Mouse (Mus musculus) hindbrain, postnatal 0 days (tissue): ENCODE results near the gene Qars. TPM values are rescaled to one million over a fixed set of nuclear protein-coding genes. Genes with fewer than 3 reads are reported as not detected.
A peak's percentile ranks its signal among the peaks of the same experiment; 100 is the strongest.

ENCODE experiments used
- ATAC-seq: fragments of 200-750 bp; cut with Nextera tagmentation; 2 replicates; pipeline ENCODE4 v1.8.0; 2017; ENCODE audit warnings: mild to moderate bottlenecking, moderate TSS enrichment, moderate library complexity
- DNase-seq: peaks from one replicate; pipeline ENCODE4 v3.0.0-alpha.2; 2015; ENCODE audit warnings: low spot score
- H3K27ac ChIP-seq: fragments of 300-500 bp; sonication (generic); 2 replicates; pipeline ENCODE4 v1.5.1; 2014; ENCODE audit warnings: mild to moderate bottlenecking
- H3K27me3 ChIP-seq: fragments of 300-500 bp; sonication (generic); 2 replicates; pipeline ENCODE4 v1.6.1; 2014; ENCODE audit warnings: low read length, mixed read lengths; ENCODE audit not compliant: insufficient read depth
- H3K36me3 ChIP-seq: fragments of 300-500 bp; sonication (generic); 2 replicates; pipeline ENCODE4 v1.6.1; 2014; ENCODE audit warnings: low read length, mixed read lengths; ENCODE audit not compliant: insufficient read depth
- H3K4me1 ChIP-seq: fragments of 300-500 bp; sonication (generic); 2 replicates; pipeline ENCODE4 v1.6.1; 2014; ENCODE audit warnings: antibody characterized with exemption, low read length, mixed read lengths; ENCODE audit not compliant: insufficient read depth
- H3K4me2 ChIP-seq: fragments of 300-500 bp; sonication (generic); 2 replicates; pipeline ENCODE4 v1.6.1; 2014; ENCODE audit warnings: low read depth, mild to moderate bottlenecking, low read length, moderate library complexity, mixed read lengths
- H3K4me3 ChIP-seq: fragments of 300-500 bp; sonication (generic); 2 replicates; pipeline ENCODE4 v1.5.1; 2014; ENCODE audit warnings: low read length
- H3K9ac ChIP-seq: fragments of 300-500 bp; sonication (generic); replicated peaks from 2 replicates; pipeline ENCODE4 v1.6.1; 2014; ENCODE audit warnings: mild to moderate bottlenecking, low read length, moderate library complexity, mixed read lengths
- H3K9me3 ChIP-seq: fragments of 300-500 bp; sonication (generic); 2 replicates; pipeline ENCODE4 v1.6.1; 2016; ENCODE audit warnings: low read length, mixed read lengths
- CTCF ChIP-seq: IDR thresholded peaks from 2 replicates; pipeline ENCODE4 v1.5.1; 2016; ENCODE audit warnings: antibody characterized with exemption, control low read depth, low read depth
- WGBS: fragments of 180-500 bp; shearing (Covaris S2); extraction: QIAGEN DNeasy Blood & Tissue Kit; methylation state at CpG from one replicate; pipeline ENCODE4 v1.1.7; 2014; 5-methylcytosine and 5-hydroxymethylcytosine counted together
- polyA plus RNA-seq: library from polyadenylated mRNA; unstranded; fragments of >200 nt; fragmentation: Nextera tagmentation; extraction: Ambion mirVana; gene quantifications from 2 replicates; pipeline ENCODE4 v1.2.1, GENCODE M21; 2015
- total RNA-seq: library from RNA; depleted of rRNA; stranded (reverse); fragments of >200 nt; gene quantifications from 2 replicates; pipeline ENCODE4 v1.2.3, GENCODE M21; 2014; rRNA removed

Qars gene
- total and polyA plus RNA-seq, 2 experiments from 2014 or later, result 58.3 to 153 TPM

- ATAC-seq (peak; percentile 100), DNase-seq (peak; percentile 99)
- peak; percentile 34; the same call in 1 of the 2 replicates for TF ChIP-seq CTCF
- WGBS, result under 1% methylated on average over 51 of the region's 53 CpGs
- Histone ChIP-seq H3K36me3 (peaks cover 52% of the 10 kb centered on the region; the same call in 1 of the 2 replicates), H3K4me3 (peak within 1 kb of the TSS; percentile 58), H3K9ac (peak within 1 kb of the TSS; percentile 62), H3K27me3 (no peaks in the 10 kb centered on the region), H3K27ac (peak within 1 kb of the TSS; percentile 68), H3K4me2 (peak within 1 kb of the TSS; percentile 76), H3K9me3 (no peaks in the 10 kb centered on the region), H3K4me1 (peaks cover 5% of the 10 kb centered on the region)
Measured at GRCm38 (mm10) chr9:108560227-108560841, 52.8 kb downstream of the Qars start, which contains the start of gene Impdh2. Impdh2 (plus strand) TSS chr9:108560286.

GRCm38 (mm10) chr9:108563671-108564070 is 56.2 kb downstream of the Qars start:
- no peak for ATAC-seq

GRCm38 (mm10) chr9:108564131-108564530 is 56.6 kb downstream of the Qars start:
- no peak for TF ChIP-seq CTCF
- Histone ChIP-seq H3K9me3 (no peaks in the 10 kb centered on the region), H3K4me1 (peaks cover 23% of the 10 kb centered on the region), H3K36me3 (peaks cover 21% of the 10 kb centered on the region; the same call in 1 of the 2 replicates), H3K4me3 (no peak overlapping the region), H3K27ac (no peak overlapping the region), H3K4me2 (no peak overlapping the region), H3K27me3 (no peaks in the 10 kb centered on the region), H3K9ac (no peak overlapping the region)
- 83% methylated on average over 7 of the region's 7 CpGs for WGBS
- ATAC-seq, result no peak
- DNase-seq, result no peak

More at GRCm38 (mm10) chr9:108563671-108564070, 56.2 kb downstream of the Qars start:
- no peaks in the 10 kb centered on the region for H3K9me3 ChIP-seq
- no peak overlapping the region for H3K4me2 ChIP-seq
- no peak for DNase-seq
- peaks cover 26% of the 10 kb centered on the region; the same call in 1 of the 2 replicates for H3K36me3 ChIP-seq
- no peak overlapping the region for H3K27ac ChIP-seq
- TF ChIP-seq CTCF, result no peak
- H3K9ac ChIP-seq, result no peak overlapping the region
- H3K4me3 ChIP-seq, result no peak overlapping the region
- no peaks in the 10 kb centered on the region for H3K27me3 ChIP-seq
- H3K4me1 ChIP-seq, result peaks cover 23% of the 10 kb centered on the region
- WGBS, result 92% methylated on average over 8 of the region's 8 CpGs

Other genes with a start within 250 kb of the Qars start
- 127 and 129 TPM in 2 replicates for gene Dag1, start 243.7 kb upstream of the Qars start, total RNA-seq
- 70.2 and 76.3 TPM in 2 replicates for gene Dag1, start 243.7 kb upstream of the Qars start, polyA plus RNA-seq
- 79.8 and 108 TPM in 2 replicates for gene Nicn1, start 217.3 kb upstream of the Qars start, total RNA-seq
- 114 and 118 TPM in 2 replicates for gene Nicn1, start 217.3 kb upstream of the Qars start, polyA plus RNA-seq
- 22.5 and 27.1 TPM in 2 replicates for gene Amt, start 210.9 kb upstream of the Qars start, total RNA-seq
- gene Amt, start 210.9 kb upstream of the Qars start, polyA plus RNA-seq, result 28.5 and 32.9 TPM in 2 replicates
- gene Rhoa, start 201.6 kb upstream of the Qars start, total RNA-seq, result 105 and 106 TPM in 2 replicates
- gene Rhoa, start 201.6 kb upstream of the Qars start, polyA plus RNA-seq, result 268 and 276 TPM in 2 replicates
- gene Tcta, start 201.5 kb upstream of the Qars start, total RNA-seq, result 65.2 and 66.5 TPM in 2 replicates
- 79.4 and 80.3 TPM in 2 replicates for gene Tcta, start 201.5 kb upstream of the Qars start, polyA plus RNA-seq
- 224 and 226 TPM in 2 replicates for gene Gpx1, start 168.8 kb upstream of the Qars start, total RNA-seq
- gene Gpx1, start 168.8 kb upstream of the Qars start, polyA plus RNA-seq, result 426 and 460 TPM in 2 replicates
- 92.0 and 97.8 TPM in 2 replicates for gene Usp4, start 159.9 kb upstream of the Qars start, total RNA-seq
- 93.4 and 94.4 TPM in 2 replicates for gene Usp4, start 159.9 kb upstream of the Qars start, polyA plus RNA-seq
- gene 1700102P08Rik, start 114.9 kb upstream of the Qars start, total RNA-seq, result 0.43 and 2.8 TPM in 2 replicates
- gene 1700102P08Rik, start 114.9 kb upstream of the Qars start, polyA plus RNA-seq, result 0.61 and 0.81 TPM in 2 replicates
- gene Ccdc36, start 79.2 kb upstream of the Qars start, total RNA-seq, result 0.97 and 1.2 TPM in 2 replicates
- 1.7 TPM in 2 replicates for gene Ccdc36, start 79.2 kb upstream of the Qars start, polyA plus RNA-seq
- gene BC048562, start 71.2 kb upstream of the Qars start, total RNA-seq, result not detected in 2 replicates
- not detected in 2 replicates for gene BC048562, start 71.2 kb upstream of the Qars start, polyA plus RNA-seq
- 32.9 and 37.2 TPM in 2 replicates for gene Ccdc71, start 47.2 kb upstream of the Qars start, total RNA-seq
- 46.9 and 55.9 TPM in 2 replicates for gene Ccdc71, start 47.2 kb upstream of the Qars start, polyA plus RNA-seq
- gene Klhdc8b, start 46.1 kb upstream of the Qars start, total RNA-seq, result 62.6 and 72.8 TPM in 2 replicates
- 44.9 and 46.5 TPM in 2 replicates for gene Klhdc8b, start 46.1 kb upstream of the Qars start, polyA plus RNA-seq
- 77.5 and 99.8 TPM in 2 replicates for gene Lamb2, start 28.0 kb upstream of the Qars start, total RNA-seq
- gene Lamb2, start 28.0 kb upstream of the Qars start, polyA plus RNA-seq, result 16.0 and 18.6 TPM in 2 replicates
- 87.6 and 104 TPM in 2 replicates for gene Usp19, start 17.1 kb upstream of the Qars start, total RNA-seq
- gene Usp19, start 17.1 kb upstream of the Qars start, polyA plus RNA-seq, result 51.6 and 52.0 TPM in 2 replicates
- gene Qrich1, start 9.1 kb downstream of the Qars start, total RNA-seq, result 226 and 252 TPM in 2 replicates
- 98.1 and 98.7 TPM in 2 replicates for gene Qrich1, start 9.1 kb downstream of the Qars start, polyA plus RNA-seq
- gene Impdh2, start 52.6 kb downstream of the Qars start, total RNA-seq, result 93.8 and 98.3 TPM in 2 replicates
- 103 and 106 TPM in 2 replicates for gene Impdh2, start 52.6 kb downstream of the Qars start, polyA plus RNA-seq
- gene Ndufaf3, start 59.7 kb downstream of the Qars start, total RNA-seq, result 54.1 and 70.5 TPM in 2 replicates
- 84.5 and 88.9 TPM in 2 replicates for gene Ndufaf3, start 59.7 kb downstream of the Qars start, polyA plus RNA-seq
- 97.3 and 109 TPM in 2 replicates for gene Dalrd3, start 62.2 kb downstream of the Qars start, total RNA-seq
- gene Dalrd3, start 62.2 kb downstream of the Qars start, polyA plus RNA-seq, result 251 and 255 TPM in 2 replicates
- gene Wdr6, start 71.0 kb downstream of the Qars start, total RNA-seq, result 581 and 603 TPM in 2 replicates
- gene Wdr6, start 71.0 kb downstream of the Qars start, polyA plus RNA-seq, result 265 and 282 TPM in 2 replicates
- 50.8 and 62.6 TPM in 2 replicates for gene P4htm, start 90.0 kb downstream of the Qars start, total RNA-seq
- 38.7 and 38.8 TPM in 2 replicates for gene P4htm, start 90.0 kb downstream of the Qars start, polyA plus RNA-seq
- 52.1 and 54.8 TPM in 2 replicates for gene Arih2, start 141.7 kb downstream of the Qars start, total RNA-seq
- 38.5 and 39.7 TPM in 2 replicates for gene Arih2, start 141.7 kb downstream of the Qars start, polyA plus RNA-seq
- 31.0 and 41.1 TPM in 2 replicates for gene Slc25a20, start 154.4 kb downstream of the Qars start, total RNA-seq
- 49.7 and 50.2 TPM in 2 replicates for gene Slc25a20, start 154.4 kb downstream of the Qars start, polyA plus RNA-seq
- gene Prkar2a, start 181.6 kb downstream of the Qars start, total RNA-seq, result 87.3 and 92.2 TPM in 2 replicates
- gene Prkar2a, start 181.6 kb downstream of the Qars start, polyA plus RNA-seq, result 39.7 and 43.9 TPM in 2 replicates